Mouse (Mus musculus): ENCODE data around the gene Bhlha15. TPM values are rescaled to one million over a fixed set of nuclear protein-coding genes. Genes with fewer than 3 reads are reported as not detected.

The Bhlha15 gene
- total RNA-seq, 2 experiments from 2014 or later, result 0.35 to 0.43 TPM

GRCm38 (mm10) chr5:144194416-144194815 lies 4.3 kb downstream of the Bhlha15 start:
- intact Hi-C loops (cut with DNase I), result no loop called here
- Histone ChIP-seq H3K27ac (no peak overlapping the region), H3K4me3 (no peak overlapping the region)
- no peak for DNase-seq (ENCODE audit: extremely low spot score in 1 of 2, low spot score in 2 of 2)
- no peak for TF ChIP-seq CTCF (IDR thresholded peaks at IDR 0.05)

GRCm38 (mm10) chr5:144195567-144195966 lies 5.5 kb downstream of the Bhlha15 start:
- TF ChIP-seq CTCF (IDR thresholded peaks at IDR 0.05), result no peak
- Histone ChIP-seq H3K27ac (no peak overlapping the region), H3K4me3 (no peak overlapping the region)
- DNase-seq (ENCODE audit: extremely low spot score in 1 of 2, low spot score in 2 of 2), result no peak
- intact Hi-C loops (cut with DNase I), result no loop called here

- TF ChIP-seq CTCF (IDR thresholded peaks at IDR 0.05), result no peak
- intact Hi-C loops (cut with DNase I), result no loop called here
- DNase-seq (ENCODE audit: extremely low spot score in 1 of 2, low spot score in 2 of 2), result no peak
- Histone ChIP-seq H3K27ac (no peak overlapping the region), H3K4me3 (no peak overlapping the region)
These were observed 10.5 kb downstream of the Bhlha15 start for GRCm38 (mm10) chr5:144200616-144201015.

- H3K4me3 ChIP-seq, result no peak overlapping the region
- intact Hi-C loops (cut with DNase I), result no loop called here
- no peak overlapping the region for H3K27ac ChIP-seq
- peak; percentile 23 for TF ChIP-seq CTCF (IDR thresholded peaks at IDR 0.05)
- no peak for DNase-seq (ENCODE audit: extremely low spot score in 1 of 2, low spot score in 2 of 2)
These were observed 12.3 kb downstream of the Bhlha15 start for GRCm38 (mm10) chr5:144202430-144202829.

- intact Hi-C loops (cut with DNase I), result no loop called here
- no peak for DNase-seq (ENCODE audit: extremely low spot score in 1 of 2, low spot score in 2 of 2)
- Histone ChIP-seq H3K27ac (no peak overlapping the region), H3K4me3 (no peak overlapping the region)
- no peak for TF ChIP-seq CTCF (IDR thresholded peaks at IDR 0.05)
These were observed 13.4 kb downstream of the Bhlha15 start for GRCm38 (mm10) chr5:144203398-144203959.

GRCm38 (mm10) chr5:144204303-144204702 lies 14.2 kb downstream of the Bhlha15 start:
- intact Hi-C loops (cut with DNase I), result no loop called here
- H3K27ac ChIP-seq, result no peak overlapping the region
- no peak for DNase-seq (ENCODE audit: extremely low spot score in 1 of 2, low spot score in 2 of 2)
- no peak overlapping the region for H3K4me3 ChIP-seq
- no peak for TF ChIP-seq CTCF (IDR thresholded peaks at IDR 0.05)

- no peak overlapping the region for H3K4me3 ChIP-seq
- no peak for DNase-seq (ENCODE audit: extremely low spot score in 1 of 2, low spot score in 2 of 2)
- intact Hi-C loops (cut with DNase I), result loop anchor here (5.0 kb wide), 1 partner anchor 532 kb away; no protein-coding TSS in a partner anchor
- H3K27ac ChIP-seq, result no peak overlapping the region
- no peak for TF ChIP-seq CTCF (IDR thresholded peaks at IDR 0.05)
These were observed 14.8 kb downstream of the Bhlha15 start for GRCm38 (mm10) chr5:144204911-144205310.

GRCm38 (mm10) chr5:144206069-144206468 lies 16.0 kb downstream of the Bhlha15 start:
- H3K4me3 ChIP-seq, result no peak overlapping the region
- no peak for DNase-seq (ENCODE audit: extremely low spot score in 1 of 2, low spot score in 2 of 2)
- intact Hi-C loops (cut with DNase I), result loop anchor here (5.0 kb wide), 1 partner anchor 531 kb away; no protein-coding TSS in a partner anchor
- H3K27ac ChIP-seq, result no peak overlapping the region
- TF ChIP-seq CTCF (IDR thresholded peaks at IDR 0.05), result no peak

- TF ChIP-seq CTCF (IDR thresholded peaks at IDR 0.05), result peak; percentile 95
- peak in 1 of 2 experiments; percentile 52 for DNase-seq (ENCODE audit: extremely low spot score in 1 of 2, low spot score in 2 of 2)
- H3K4me3 ChIP-seq, result no peak overlapping the region
- intact Hi-C loops (cut with DNase I), result loop anchor here (5.0 kb wide), 1 partner anchor 530 kb away; no protein-coding TSS in a partner anchor
- no peak overlapping the region for H3K27ac ChIP-seq
These were observed 17.4 kb downstream of the Bhlha15 start for GRCm38 (mm10) chr5:144207478-144207877.

- Histone ChIP-seq H3K4me3 (no peak overlapping the region), H3K27ac (no peak overlapping the region)
- intact Hi-C loops (cut with DNase I), result no loop called here
- TF ChIP-seq CTCF (IDR thresholded peaks at IDR 0.05), result peak; percentile 75
- DNase-seq (ENCODE audit: extremely low spot score in 1 of 2, low spot score in 2 of 2), result peak in 1 of 2 experiments; percentile 65
These were observed 24.4 kb downstream of the Bhlha15 start for GRCm38 (mm10) chr5:144214453-144214852.

- TF ChIP-seq CTCF (IDR thresholded peaks at IDR 0.05), result no peak
- H3K4me3 ChIP-seq, result no peak overlapping the region
- intact Hi-C loops (cut with DNase I), result no loop called here
- H3K27ac ChIP-seq, result no peak overlapping the region
- no peak for DNase-seq (ENCODE audit: extremely low spot score in 1 of 2, low spot score in 2 of 2)
These were observed 25.9 kb downstream of the Bhlha15 start for GRCm38 (mm10) chr5:144215992-144216391.

GRCm38 (mm10) chr5:144218061-144218460 lies 28.0 kb downstream of the Bhlha15 start:
- no peak for TF ChIP-seq CTCF (IDR thresholded peaks at IDR 0.05)
- H3K4me3 ChIP-seq, result no peak overlapping the region
- intact Hi-C loops (cut with DNase I), result no loop called here
- H3K27ac ChIP-seq, result no peak overlapping the region
- DNase-seq (ENCODE audit: extremely low spot score in 1 of 2, low spot score in 2 of 2), result no peak

GRCm38 (mm10) chr5:144219306-144219705 lies 29.2 kb downstream of the Bhlha15 start:
- no peak overlapping the region for H3K27ac ChIP-seq
- DNase-seq (ENCODE audit: extremely low spot score in 1 of 2, low spot score in 2 of 2), result no peak
- intact Hi-C loops (cut with DNase I), result no loop called here
- TF ChIP-seq CTCF (IDR thresholded peaks at IDR 0.05), result no peak
- H3K4me3 ChIP-seq, result no peak overlapping the region

All from left cerebral cortex, adult 2 months (tissue).